Mouse (Mus musculus): ENCODE results near the gene Panx1. TPM values are rescaled to one million over a fixed set of nuclear protein-coding genes. Genes with fewer than 3 reads are reported as not detected.

Gene Panx1
- polyA plus RNA-seq, 1 experiment from 2014 or later: 16.0 TPM

DNA sequence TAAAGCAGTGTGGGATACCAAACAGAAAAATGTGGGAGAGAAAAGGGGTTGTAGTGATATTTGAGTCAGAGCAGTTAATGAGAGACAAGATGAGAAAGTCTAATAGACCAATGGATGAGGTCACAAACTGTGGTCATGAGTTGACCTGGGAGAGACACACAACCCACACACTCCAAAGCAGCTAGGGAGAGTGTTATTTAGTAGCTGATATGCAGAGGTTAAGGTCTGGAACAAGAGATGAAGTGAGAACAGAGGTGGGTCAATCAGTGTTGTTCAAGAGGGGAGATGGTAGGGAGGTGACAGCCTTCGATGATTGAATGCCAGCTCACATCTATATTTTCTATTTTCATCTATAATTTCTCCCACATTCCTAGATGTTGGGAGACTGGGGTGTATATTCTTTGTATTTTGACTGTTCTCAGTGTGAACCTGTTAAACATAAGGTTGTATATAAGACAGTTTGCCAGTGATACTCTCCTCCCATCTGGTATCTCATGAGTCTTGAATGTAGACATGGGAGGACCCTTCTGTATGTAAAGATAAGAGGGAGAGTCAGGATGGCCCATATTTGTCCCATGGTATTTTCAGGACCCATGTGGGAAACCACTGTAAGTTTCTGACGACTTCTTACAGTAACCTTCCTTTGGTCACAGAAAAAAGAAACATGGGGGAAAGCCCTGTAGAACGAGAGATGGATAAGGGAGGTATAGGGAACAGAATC is 74.3 kb downstream of the Panx1 start:
- H3K36me3 ChIP-seq (ENCODE audit: inconsistent target): no peaks in the 10 kb centered on the region
- H3K79me2 ChIP-seq (ENCODE audit: inconsistent target): no peaks in the 10 kb centered on the region
- no peak overlapping the region for H3K27ac ChIP-seq
- no peak overlapping the region for H3K4me3 ChIP-seq (ENCODE audit: inconsistent target)
- 93% methylated on average over 3 of the region's 3 CpGs for WGBS (ENCODE audit: missing documents)

DNA sequence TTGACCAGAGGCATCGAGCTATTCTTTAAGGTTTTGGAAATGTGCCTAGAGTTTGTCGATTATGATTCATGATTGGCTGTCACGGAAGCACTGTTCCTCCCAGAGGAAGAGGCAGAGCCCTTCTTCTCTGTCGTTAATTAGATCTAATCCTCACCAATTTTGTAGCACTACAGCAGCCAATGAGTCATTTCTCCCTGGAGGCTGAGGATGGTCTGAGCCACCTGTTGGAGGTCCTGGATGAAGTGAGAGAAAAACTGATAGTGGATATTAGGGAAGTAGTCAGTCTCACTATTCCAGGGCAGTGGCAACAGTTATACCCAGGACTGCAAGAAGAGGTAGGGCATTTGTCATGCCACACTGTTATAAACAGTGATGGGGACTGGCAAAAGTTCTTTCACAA is 75.1 kb downstream of the Panx1 start:
- Histone ChIP-seq H3K79me2 (ENCODE audit: inconsistent target) (no peaks in the 10 kb centered on the region), H3K36me3 (ENCODE audit: inconsistent target) (no peaks in the 10 kb centered on the region), H3K27ac (no peak overlapping the region), H3K4me3 (ENCODE audit: inconsistent target) (no peak overlapping the region)
- 67% methylated on average over 4 of the region's 4 CpGs for WGBS (ENCODE audit: missing documents)

GRCm38 (mm10) chr9:14967598-14967997 is 77.7 kb downstream of the Panx1 start:
- no peak overlapping the region for H3K27ac ChIP-seq
- H3K36me3 ChIP-seq (ENCODE audit: inconsistent target): no peaks in the 10 kb centered on the region
- 92% methylated on average over 1 of the region's 1 CpGs for WGBS (ENCODE audit: missing documents)
- no peak overlapping the region for H3K4me3 ChIP-seq (ENCODE audit: inconsistent target)
- H3K79me2 ChIP-seq (ENCODE audit: inconsistent target): no peaks in the 10 kb centered on the region

DNA sequence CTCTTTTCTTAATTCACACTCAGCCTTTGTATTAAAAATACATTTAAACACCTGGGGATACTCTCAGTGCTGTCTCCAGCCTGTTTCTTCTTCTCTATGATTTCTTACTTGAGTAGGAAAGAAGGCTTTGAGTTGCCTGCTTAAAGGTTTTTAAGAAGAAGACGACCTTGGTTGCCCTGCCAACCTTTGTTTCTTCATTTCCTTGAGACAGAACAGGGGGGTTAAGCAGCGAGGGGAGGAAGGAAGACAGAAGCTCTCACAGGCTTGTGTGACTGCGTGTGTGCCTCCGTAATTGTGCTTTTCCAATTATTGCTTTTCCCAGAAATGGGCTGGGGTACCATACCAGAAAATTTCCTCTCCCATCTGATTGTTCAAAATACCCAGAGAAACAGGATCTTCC is 78.5 kb downstream of the Panx1 start:
- WGBS (ENCODE audit: missing documents): 32% methylated on average over 4 of the region's 4 CpGs
- no peak overlapping the region for H3K4me3 ChIP-seq (ENCODE audit: inconsistent target)
- no peaks in the 10 kb centered on the region for H3K36me3 ChIP-seq (ENCODE audit: inconsistent target)
- no peak overlapping the region for H3K27ac ChIP-seq
- H3K79me2 ChIP-seq (ENCODE audit: inconsistent target): no peaks in the 10 kb centered on the region

DNA sequence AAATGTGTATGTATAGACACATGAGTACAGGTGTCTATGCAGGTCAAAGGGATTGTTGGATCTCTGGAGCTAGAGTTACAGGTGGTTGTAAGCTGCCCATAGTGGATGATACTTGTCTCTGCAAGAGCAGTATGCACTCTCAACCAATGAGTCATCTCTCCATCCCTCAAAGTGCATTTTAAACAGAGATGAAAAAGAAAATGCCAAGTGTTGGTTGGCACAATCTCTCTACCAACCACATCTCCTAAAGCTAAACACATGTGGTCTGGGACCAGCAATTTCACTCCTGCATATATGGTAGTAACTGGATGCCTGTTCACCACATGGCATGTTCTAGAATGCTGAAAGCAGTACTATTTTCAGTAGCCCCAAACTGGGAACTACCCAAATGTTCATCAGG is 79.9 kb downstream of the Panx1 start:
- Histone ChIP-seq H3K79me2 (ENCODE audit: inconsistent target) (no peaks in the 10 kb centered on the region), H3K36me3 (ENCODE audit: inconsistent target) (no peaks in the 10 kb centered on the region), H3K4me3 (ENCODE audit: inconsistent target) (no peak overlapping the region), H3K27ac (no peak overlapping the region)

GRCm38 (mm10) chr9:14962769-14963168 is 82.5 kb downstream of the Panx1 start:
- H3K36me3 ChIP-seq (ENCODE audit: inconsistent target): no peaks in the 10 kb centered on the region
- H3K79me2 ChIP-seq (ENCODE audit: inconsistent target): no peaks in the 10 kb centered on the region
- no peak overlapping the region for H3K4me3 ChIP-seq (ENCODE audit: inconsistent target)
- no peak overlapping the region for H3K27ac ChIP-seq
- 73% methylated on average over 1 of the region's 1 CpGs for WGBS (ENCODE audit: missing documents)

GRCm38 (mm10) chr9:14954659-14955058 is 90.6 kb downstream of the Panx1 start:
- no peak overlapping the region for H3K27ac ChIP-seq
- no peaks in the 10 kb centered on the region for H3K79me2 ChIP-seq (ENCODE audit: inconsistent target)
- WGBS (ENCODE audit: missing documents): 50% methylated on average over 1 of the region's 1 CpGs
- H3K4me3 ChIP-seq (ENCODE audit: inconsistent target): no peak overlapping the region
- no peaks in the 10 kb centered on the region for H3K36me3 ChIP-seq (ENCODE audit: inconsistent target)

Other genes starting within 250 kb of the Panx1 start
- 0.03 TPM in 1 of 3 replicates, not detected in the others for gene Gpr83, start 185.3 kb downstream of the Panx1 start, polyA plus RNA-seq (2018)
- gene Izumo1r, start 141.5 kb downstream of the Panx1 start, polyA plus RNA-seq (2018): not detected in 3 replicates
- not detected in 3 replicates for gene Hephl1, start 66.6 kb upstream of the Panx1 start, polyA plus RNA-seq (2018)
- not detected in 3 replicates for gene Vstm5, start 193.6 kb upstream of the Panx1 start, polyA plus RNA-seq (2018)
- 19.5 to 27.1 TPM (median 22.9 TPM) in 3 replicates for gene Med17, start 234.5 kb upstream of the Panx1 start, polyA plus RNA-seq (2018)

All from macrophage (primary cell).